Mouse (Mus musculus) hindbrain, postnatal 0 days (tissue): ENCODE results near the gene Nedd4. TPM values are rescaled to one million over a fixed set of nuclear protein-coding genes. Genes with fewer than 3 reads are reported as not detected.
A peak's percentile ranks its signal among the peaks of the same experiment; 100 is the strongest.

Source experiments
- ATAC-seq: fragments of 200-750 bp; cut with Nextera tagmentation; 2 replicates; pipeline ENCODE4 v1.8.0; 2017; ENCODE audit warnings: mild to moderate bottlenecking, moderate TSS enrichment, moderate library complexity
- DNase-seq: peaks from one replicate; pipeline ENCODE4 v3.0.0-alpha.2; 2015; ENCODE audit warnings: low spot score
- H3K27ac ChIP-seq: fragments of 300-500 bp; sonication (generic); 2 replicates; pipeline ENCODE4 v1.5.1; 2014; ENCODE audit warnings: mild to moderate bottlenecking
- H3K27me3 ChIP-seq: fragments of 300-500 bp; sonication (generic); 2 replicates; pipeline ENCODE4 v1.6.1; 2014; ENCODE audit warnings: low read length, mixed read lengths; ENCODE audit not compliant: insufficient read depth
- H3K36me3 ChIP-seq: fragments of 300-500 bp; sonication (generic); 2 replicates; pipeline ENCODE4 v1.6.1; 2014; ENCODE audit warnings: low read length, mixed read lengths; ENCODE audit not compliant: insufficient read depth
- H3K4me1 ChIP-seq: fragments of 300-500 bp; sonication (generic); 2 replicates; pipeline ENCODE4 v1.6.1; 2014; ENCODE audit warnings: antibody characterized with exemption, low read length, mixed read lengths; ENCODE audit not compliant: insufficient read depth
- H3K4me2 ChIP-seq: fragments of 300-500 bp; sonication (generic); 2 replicates; pipeline ENCODE4 v1.6.1; 2014; ENCODE audit warnings: low read depth, mild to moderate bottlenecking, low read length, moderate library complexity, mixed read lengths
- H3K4me3 ChIP-seq: fragments of 300-500 bp; sonication (generic); 2 replicates; pipeline ENCODE4 v1.5.1; 2014; ENCODE audit warnings: low read length
- H3K9ac ChIP-seq: fragments of 300-500 bp; sonication (generic); replicated peaks from 2 replicates; pipeline ENCODE4 v1.6.1; 2014; ENCODE audit warnings: mild to moderate bottlenecking, low read length, moderate library complexity, mixed read lengths
- H3K9me3 ChIP-seq: fragments of 300-500 bp; sonication (generic); 2 replicates; pipeline ENCODE4 v1.6.1; 2016; ENCODE audit warnings: low read length, mixed read lengths
- CTCF ChIP-seq: IDR thresholded peaks from 2 replicates; pipeline ENCODE4 v1.5.1; 2016; ENCODE audit warnings: antibody characterized with exemption, control low read depth, low read depth
- WGBS: fragments of 180-500 bp; shearing (Covaris S2); extraction: QIAGEN DNeasy Blood & Tissue Kit; methylation state at CpG from one replicate; pipeline ENCODE4 v1.1.7; 2014; 5-methylcytosine and 5-hydroxymethylcytosine counted together
- polyA plus RNA-seq: library from polyadenylated mRNA; unstranded; fragments of >200 nt; fragmentation: Nextera tagmentation; extraction: Ambion mirVana; gene quantifications from 2 replicates; pipeline ENCODE4 v1.2.1, GENCODE M21; 2015
- total RNA-seq: library from RNA; depleted of rRNA; stranded (reverse); fragments of >200 nt; gene quantifications from 2 replicates; pipeline ENCODE4 v1.2.3, GENCODE M21; 2014

Nedd4 gene
- total and polyA plus RNA-seq, 2 experiments from 2014 or later = 356 to 393 TPM

GRCm38 (mm10) chr9:72707999-72708398, 45.9 kb downstream of the Nedd4 start:
- no peak for TF ChIP-seq CTCF
- H3K36me3 ChIP-seq = peaks cover 26% of the 10 kb centered on the region; the same call in 1 of the 2 replicates
- H3K27me3 ChIP-seq = no peaks in the 10 kb centered on the region
- ATAC-seq (no peak), DNase-seq (no peak)
- no peak overlapping the region for H3K9ac ChIP-seq
- no peak overlapping the region for H3K27ac ChIP-seq
- H3K4me2 ChIP-seq = no peak overlapping the region
- H3K4me3 ChIP-seq = no peak overlapping the region
- 87% methylated on average over 2 of the region's 2 CpGs for WGBS
- no peaks in the 10 kb centered on the region for H3K9me3 ChIP-seq
- H3K4me1 ChIP-seq = no peaks in the 10 kb centered on the region

GRCm38 (mm10) chr9:72708690-72709089, 46.5 kb downstream of the Nedd4 start:
- Histone ChIP-seq H3K27me3 (no peaks in the 10 kb centered on the region), H3K36me3 (peaks cover 31% of the 10 kb centered on the region; the same call in 1 of the 2 replicates), H3K27ac (no peak overlapping the region), H3K4me2 (no peak overlapping the region), H3K4me1 (no peaks in the 10 kb centered on the region), H3K4me3 (no peak overlapping the region), H3K9me3 (no peaks in the 10 kb centered on the region), H3K9ac (no peak overlapping the region)
- ATAC-seq = no peak
- no peak for TF ChIP-seq CTCF
- 83% methylated on average over 5 of the region's 5 CpGs for WGBS
- no peak for DNase-seq

GRCm38 (mm10) chr9:72710060-72710459, 47.9 kb downstream of the Nedd4 start:
- no peaks in the 10 kb centered on the region for H3K9me3 ChIP-seq
- ATAC-seq (no peak), DNase-seq (no peak)
- no peaks in the 10 kb centered on the region for H3K4me1 ChIP-seq
- H3K36me3 ChIP-seq = peaks cover 39% of the 10 kb centered on the region; the same call in 1 of the 2 replicates
- H3K4me3 ChIP-seq = no peak overlapping the region
- H3K27me3 ChIP-seq = no peaks in the 10 kb centered on the region
- WGBS = 77% methylated on average over 5 of the region's 5 CpGs
- H3K4me2 ChIP-seq = no peak overlapping the region
- no peak for TF ChIP-seq CTCF
- H3K9ac ChIP-seq = no peak overlapping the region
- H3K27ac ChIP-seq = no peak overlapping the region

GRCm38 (mm10) chr9:72714945-72715344, 52.8 kb downstream of the Nedd4 start:
- no peak for TF ChIP-seq CTCF
- Histone ChIP-seq H3K27ac (no peak overlapping the region), H3K9ac (no peak overlapping the region), H3K27me3 (no peaks in the 10 kb centered on the region), H3K36me3 (peaks cover 52% of the 10 kb centered on the region), H3K4me1 (no peaks in the 10 kb centered on the region), H3K4me2 (no peak overlapping the region), H3K9me3 (no peaks in the 10 kb centered on the region), H3K4me3 (no peak overlapping the region)
- ATAC-seq = no peak
- 75% methylated on average over 4 of the region's 4 CpGs for WGBS
- no peak for DNase-seq

- no peak overlapping the region for H3K4me3 ChIP-seq
- H3K9me3 ChIP-seq = no peaks in the 10 kb centered on the region
- TF ChIP-seq CTCF = no peak
- no peak overlapping the region for H3K4me2 ChIP-seq
- peaks cover 52% of the 10 kb centered on the region for H3K36me3 ChIP-seq
- H3K27ac ChIP-seq = no peak overlapping the region
- WGBS = 86% methylated on average over 7 of the region's 7 CpGs
- no peak for DNase-seq
- ATAC-seq = no peak
- H3K4me1 ChIP-seq = no peaks in the 10 kb centered on the region
- no peaks in the 10 kb centered on the region for H3K27me3 ChIP-seq
- no peak overlapping the region for H3K9ac ChIP-seq
Measured at GRCm38 (mm10) chr9:72716200-72716599, 54.1 kb downstream of the Nedd4 start.

- no peak for DNase-seq
- H3K27ac ChIP-seq = no peak overlapping the region
- no peak for TF ChIP-seq CTCF
- H3K4me2 ChIP-seq = no peak overlapping the region
- no peaks in the 10 kb centered on the region for H3K9me3 ChIP-seq
- peaks cover 60% of the 10 kb centered on the region for H3K36me3 ChIP-seq
- H3K4me1 ChIP-seq = no peaks in the 10 kb centered on the region
- 92% methylated on average over 4 of the region's 4 CpGs for WGBS
- H3K9ac ChIP-seq = no peak overlapping the region
- no peak for ATAC-seq
- no peaks in the 10 kb centered on the region for H3K27me3 ChIP-seq
- H3K4me3 ChIP-seq = no peak overlapping the region
Measured at GRCm38 (mm10) chr9:72719143-72719542, 57.0 kb downstream of the Nedd4 start.

- Histone ChIP-seq H3K36me3 (peaks cover 75% of the 10 kb centered on the region), H3K4me3 (no peak overlapping the region), H3K9me3 (no peaks in the 10 kb centered on the region), H3K4me1 (no peaks in the 10 kb centered on the region), H3K4me2 (no peak overlapping the region), H3K27ac (no peak overlapping the region), H3K9ac (no peak overlapping the region), H3K27me3 (no peaks in the 10 kb centered on the region)
- DNase-seq (no peak), ATAC-seq (no peak)
- TF ChIP-seq CTCF = 0 out of 2 replicates have a peak, but pooled peaks have one; percentile 16
- 83% methylated on average over 14 of the region's 14 CpGs for WGBS
Measured at GRCm38 (mm10) chr9:72721221-72721620, 59.1 kb downstream of the Nedd4 start.
